ENCODE assay signal across 19 mouse cellular contexts in genomic region chr11:108322156-108322555, GRCm38 (mm10). TPM values are rescaled to one million over a fixed set of nuclear protein-coding genes. Genes with fewer than 3 reads are reported as not detected.
"Had no signal": no experiment of that assay in that cellular context is flagged by ENCODE, and none has a peak within 500 bp of the region (broad histone marks: within the 10 kb centered on the region; RNA-seq: fewer than 3 reads in every experiment).

No protein-coding gene starts in this region.

- H3K4me2 ChIP-seq: neural tube, embryonic 13.5 days; neural tube, embryonic 15.5 days; stomach, embryonic 15.5 days had no signal

- H3K9me3 ChIP-seq: neural tube, embryonic 13.5 days; neural tube, embryonic 15.5 days; stomach, embryonic 15.5 days had no signal

- H3K36me3 ChIP-seq: neural tube, embryonic 13.5 days; neural tube, embryonic 15.5 days; stomach, embryonic 15.5 days had no signal

- H3K4me1 ChIP-seq: stomach, embryonic 15.5 days had no signal

- H3K27ac ChIP-seq: neural tube, embryonic 13.5 days; neural tube, embryonic 15.5 days; stomach, embryonic 15.5 days; stomach, postnatal 0 days had no signal

- DNase-seq: retina, postnatal 1 day; right cerebral cortex, adult 18-20 months; right cerebral cortex, postnatal 14 days; right cerebral cortex, postnatal 25 days; right cerebral cortex, postnatal 4 days; spleen, adult 18-20 months; thymus, adult 18-20 months; thymus, adult 2 months; thymus, postnatal 14 days; thymus, postnatal 25 days; thymus, postnatal 36 days; thymus, postnatal 4 days had no signal

- H3K27me3 ChIP-seq: neural tube, embryonic 13.5 days; neural tube, embryonic 15.5 days; stomach, embryonic 15.5 days had no signal

- H3K9ac ChIP-seq: neural tube, embryonic 13.5 days; neural tube, embryonic 15.5 days; stomach, embryonic 15.5 days had no signal

- H3K4me3 ChIP-seq: neural tube, embryonic 13.5 days; neural tube, embryonic 15.5 days; stomach, embryonic 15.5 days had no signal

RNA-seq across cellular contexts. Expression of gene Apoh, which starts 21.0 kb away (rescaled TPM):
- total RNA-seq: neutrophil, adult 5-6 weeks had no signal
- polyA plus RNA-seq: neural tube, embryonic 14.5 days; spleen, adult 2 months had no signal
